Mouse (Mus musculus): ENCODE measurements at regions not wholly inside any gene's neighbourhood (a gene's known extent, or its start where the extent isn't known, plus 50 kb on each side); places are given as distances from the start of the nearest gene placed in this dataset.

DNA sequence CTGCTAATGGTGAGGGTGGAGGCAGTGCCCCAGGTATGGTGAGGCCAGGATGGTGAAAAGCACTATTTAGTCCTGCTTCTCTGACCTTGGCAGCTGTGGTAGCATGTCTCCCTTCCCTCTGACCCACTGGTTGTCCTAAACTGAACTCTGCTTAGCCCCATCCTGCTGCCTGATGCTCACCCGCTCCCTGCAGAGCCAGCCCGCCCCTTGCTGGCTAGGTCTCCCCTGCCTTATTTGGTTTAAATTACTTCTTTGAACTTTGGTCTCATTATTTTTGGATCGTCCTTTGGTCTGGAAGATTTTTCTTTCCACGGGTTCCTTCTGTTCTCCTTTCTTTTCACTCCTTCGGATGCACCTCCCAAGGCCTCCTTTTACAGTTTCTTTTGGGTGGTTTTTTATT lies 525.7 kb upstream of the Tnp1 start:
- H3K27ac ChIP-seq: no peak overlapping the region
- H3K4me1 ChIP-seq: no peaks in the 10 kb centered on the region
- H3K27me3 ChIP-seq (replicated peaks): no peaks in the 10 kb centered on the region
- 53% methylated on average over 5 of the region's 5 CpGs for WGBS
- no peak overlapping the region for H3K9ac ChIP-seq
- no peak overlapping the region for H3K4me3 ChIP-seq
- H3K4me2 ChIP-seq: no peak overlapping the region
- ATAC-seq (replicated peaks): no peak
- no peaks in the 10 kb centered on the region for H3K36me3 ChIP-seq (replicated peaks)
- H3K9me3 ChIP-seq: no peaks in the 10 kb centered on the region

DNA sequence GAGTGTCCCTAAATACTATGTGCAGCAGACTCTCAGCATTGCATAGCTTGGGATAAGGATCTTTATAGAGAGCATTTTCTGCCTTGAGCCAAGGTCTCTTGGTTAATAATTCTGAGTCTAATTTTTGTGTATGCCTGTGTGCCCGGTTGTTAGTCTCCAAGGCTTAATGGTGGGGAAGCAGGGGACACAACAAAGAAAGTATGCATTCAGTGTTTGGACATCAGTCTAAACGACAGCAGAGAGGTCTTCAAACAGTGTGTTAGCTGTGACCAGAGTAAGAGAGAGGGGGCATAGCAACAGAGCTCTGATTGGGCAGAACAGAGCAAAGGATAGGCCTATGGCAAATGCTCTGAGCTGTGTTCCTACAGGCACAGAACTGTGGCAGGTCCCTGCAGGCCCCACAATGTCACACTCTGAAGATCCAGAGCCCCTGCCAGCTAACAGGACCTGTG lies 522.7 kb upstream of the Tnp1 start:
- peak; percentile 96 for ATAC-seq (replicated peaks)
- WGBS: 28% methylated on average over 2 of the region's 2 CpGs
- no peak overlapping the region for H3K4me3 ChIP-seq
- H3K9me3 ChIP-seq: no peaks in the 10 kb centered on the region
- no peaks in the 10 kb centered on the region for H3K27me3 ChIP-seq (replicated peaks)
- H3K9ac ChIP-seq: no peak overlapping the region
- no peaks in the 10 kb centered on the region for H3K36me3 ChIP-seq (replicated peaks)
- no peak overlapping the region for H3K4me2 ChIP-seq
- H3K27ac ChIP-seq: no peak overlapping the region; the same call in 1 of the 2 replicates
- H3K4me1 ChIP-seq: no peaks in the 10 kb centered on the region

DNA sequence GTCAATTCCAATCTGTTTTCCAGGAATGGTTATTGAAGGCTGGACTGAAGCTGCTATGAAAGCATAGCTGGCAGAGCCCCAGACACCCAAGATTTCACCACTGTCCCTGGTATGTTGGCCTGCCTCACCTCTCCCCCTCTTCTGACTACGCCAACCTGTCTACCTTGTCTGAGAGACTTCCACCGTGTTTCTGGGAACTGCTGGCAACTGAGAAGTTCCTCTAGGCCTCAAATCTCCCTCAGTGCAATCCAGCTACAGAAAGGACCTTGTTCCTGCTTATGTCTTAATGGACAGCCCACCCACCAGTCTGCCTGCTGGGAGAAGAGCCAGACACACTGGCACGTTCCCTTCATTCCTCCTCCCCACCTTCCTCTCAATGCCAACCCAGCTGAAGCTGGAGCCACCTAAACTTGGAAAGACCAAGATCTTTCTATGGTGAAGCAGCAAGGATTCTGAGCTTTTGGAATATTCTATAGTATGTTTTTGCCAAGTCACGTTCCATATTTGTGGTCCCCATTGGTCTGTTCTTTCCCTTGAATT lies 520.1 kb upstream of the Tnp1 start:
- Histone ChIP-seq H3K4me2 (no peak overlapping the region), H3K4me3 (no peak overlapping the region), H3K9me3 (no peaks in the 10 kb centered on the region), H3K27me3 (replicated peaks) (no peaks in the 10 kb centered on the region), H3K27ac (no peak overlapping the region), H3K9ac (no peak overlapping the region), H3K4me1 (no peaks in the 10 kb centered on the region), H3K36me3 (replicated peaks) (no peaks in the 10 kb centered on the region)
- 83% methylated on average over 4 of the region's 4 CpGs for WGBS
- no peak for ATAC-seq (replicated peaks)

DNA sequence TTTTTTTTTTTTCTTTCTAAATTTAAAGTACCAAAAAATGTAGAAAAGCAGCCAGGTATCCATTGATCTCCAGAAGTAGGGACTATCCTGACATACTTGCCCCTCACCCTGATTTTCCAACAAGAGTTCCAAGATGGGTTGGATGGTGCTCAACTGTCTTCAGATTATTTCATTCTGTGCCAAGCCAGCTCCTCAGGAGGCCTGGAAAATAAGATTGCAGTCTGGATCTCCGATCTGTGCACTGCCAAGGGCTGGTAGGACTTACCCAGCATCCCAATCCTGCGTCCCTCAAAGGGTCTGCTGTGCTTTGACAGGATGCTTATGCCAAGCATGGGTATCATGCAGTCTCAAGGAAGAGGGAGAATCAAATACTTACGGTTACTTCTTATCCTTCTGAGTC lies 517.8 kb upstream of the Tnp1 start:
- 86% methylated on average over 3 of the region's 3 CpGs for WGBS
- no peaks in the 10 kb centered on the region for H3K36me3 ChIP-seq (replicated peaks)

DNA sequence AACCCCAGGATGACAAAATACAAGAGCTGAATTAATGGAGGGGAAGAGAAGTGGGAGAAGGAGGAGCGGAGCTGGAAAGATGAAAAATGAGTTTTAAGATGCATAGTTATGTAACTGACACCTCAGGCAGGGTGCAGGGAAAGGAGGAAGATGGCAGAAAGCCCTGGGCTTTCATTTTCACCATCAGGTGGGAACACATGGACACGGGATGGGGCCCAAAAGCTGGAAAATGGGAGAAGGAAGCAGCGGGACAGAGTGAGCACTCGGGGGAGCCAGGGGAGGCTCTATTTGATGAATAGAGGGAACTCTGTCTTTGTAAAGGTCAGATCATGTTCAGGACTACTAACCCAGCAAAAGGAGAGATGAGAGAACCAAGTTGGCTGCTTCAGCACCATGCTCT lies 516.6 kb upstream of the Tnp1 start:
- no peaks in the 10 kb centered on the region for H3K4me1 ChIP-seq
- no peak overlapping the region for H3K4me3 ChIP-seq
- H3K9me3 ChIP-seq: no peaks in the 10 kb centered on the region
- WGBS: 88% methylated on average over 4 of the region's 4 CpGs
- H3K27ac ChIP-seq: no peak overlapping the region
- no peaks in the 10 kb centered on the region for H3K36me3 ChIP-seq (replicated peaks)
- no peak overlapping the region for H3K9ac ChIP-seq
- ATAC-seq (replicated peaks): no peak
- H3K27me3 ChIP-seq (replicated peaks): no peaks in the 10 kb centered on the region
- H3K4me2 ChIP-seq: no peak overlapping the region

More for the DNA sequence above, 517.8 kb upstream of the Tnp1 start:
- no peak for ATAC-seq (replicated peaks)
- Histone ChIP-seq H3K4me1 (no peaks in the 10 kb centered on the region), H3K9me3 (no peaks in the 10 kb centered on the region), H3K9ac (no peak overlapping the region), H3K27me3 (replicated peaks) (no peaks in the 10 kb centered on the region), H3K4me3 (no peak overlapping the region), H3K4me2 (no peak overlapping the region), H3K27ac (no peak overlapping the region)

DNA sequence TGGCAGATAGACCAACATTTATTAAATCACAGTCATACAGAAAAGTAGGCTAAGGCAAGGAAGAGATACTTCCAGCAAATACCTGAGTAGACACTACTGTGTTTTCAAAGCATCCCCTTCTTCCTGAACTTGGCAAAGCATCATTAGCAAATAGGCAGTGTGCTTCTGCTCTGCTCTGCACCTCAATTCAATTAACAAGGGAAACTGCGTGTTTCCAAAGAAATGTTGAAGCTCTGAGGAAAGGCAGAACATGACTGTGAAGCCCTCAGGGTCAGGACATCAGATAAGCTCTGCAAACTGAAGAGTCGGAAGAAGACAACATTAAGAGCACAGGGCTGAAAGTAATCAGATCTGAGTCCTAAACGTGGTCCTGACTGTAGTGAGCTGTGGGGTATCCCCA lies 516.1 kb upstream of the Tnp1 start:
- Histone ChIP-seq H3K9ac (no peak overlapping the region), H3K4me1 (no peaks in the 10 kb centered on the region), H3K4me3 (no peak overlapping the region), H3K9me3 (no peaks in the 10 kb centered on the region), H3K36me3 (replicated peaks) (no peaks in the 10 kb centered on the region), H3K4me2 (no peak overlapping the region), H3K27ac (no peak overlapping the region), H3K27me3 (replicated peaks) (no peaks in the 10 kb centered on the region)
- no peak for ATAC-seq (replicated peaks)
- 77% methylated on average over 3 of the region's 3 CpGs for WGBS

DNA sequence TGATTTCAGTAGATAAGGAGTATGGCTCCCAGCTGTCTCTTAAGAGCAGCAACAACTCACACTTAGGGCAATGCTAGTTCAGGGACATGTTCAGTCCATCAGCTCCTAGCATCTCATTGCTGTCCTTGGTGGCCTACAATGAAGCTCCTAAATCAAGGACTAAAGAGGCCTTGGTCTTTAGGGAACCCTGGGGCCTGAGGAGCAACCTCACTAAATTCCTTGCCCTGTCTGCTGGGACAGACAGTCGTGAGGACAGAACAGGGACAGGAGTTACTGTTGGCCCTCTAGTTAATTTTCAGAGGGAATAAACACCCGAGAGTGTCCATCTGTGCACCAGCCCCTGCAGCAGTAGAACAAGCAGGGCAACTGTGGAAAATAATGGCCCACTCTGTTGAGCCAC lies 514.6 kb upstream of the Tnp1 start:
- ATAC-seq (replicated peaks): no peak
- WGBS: 48% methylated on average over 2 of the region's 2 CpGs
- H3K27ac ChIP-seq: no peak overlapping the region

DNA sequence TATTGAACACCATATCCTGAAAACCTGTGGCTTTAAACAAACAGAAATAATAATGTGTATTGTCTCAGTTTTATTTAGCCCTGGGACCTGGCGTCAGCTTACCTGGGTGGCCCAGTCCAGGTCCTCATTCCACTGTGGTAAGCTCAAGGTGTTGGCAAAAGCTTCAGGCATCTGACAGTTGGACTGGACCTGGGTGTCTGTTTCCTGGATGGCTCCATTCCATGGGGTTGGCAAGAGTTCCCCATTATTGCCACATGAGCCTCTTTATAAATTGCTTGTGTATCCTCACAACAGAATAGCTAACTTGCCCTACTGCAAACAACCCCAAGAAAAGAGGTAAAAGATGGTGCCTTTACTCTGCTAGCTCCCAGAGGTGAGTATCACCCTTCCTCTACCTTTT lies 512.9 kb upstream of the Tnp1 start:
- no peak for ATAC-seq (replicated peaks)
- Histone ChIP-seq H3K27ac (no peak overlapping the region), H3K27me3 (replicated peaks) (no peaks in the 10 kb centered on the region), H3K4me3 (no peak overlapping the region), H3K9ac (no peak overlapping the region), H3K4me1 (no peaks in the 10 kb centered on the region), H3K36me3 (replicated peaks) (no peaks in the 10 kb centered on the region), H3K9me3 (no peaks in the 10 kb centered on the region), H3K4me2 (no peak overlapping the region)
- 95% methylated on average over 1 of the region's 1 CpGs for WGBS

More for the DNA sequence above, 514.6 kb upstream of the Tnp1 start:
- Histone ChIP-seq H3K4me1 (no peaks in the 10 kb centered on the region), H3K9ac (no peak overlapping the region), H3K36me3 (replicated peaks) (no peaks in the 10 kb centered on the region), H3K27me3 (replicated peaks) (no peaks in the 10 kb centered on the region), H3K9me3 (no peaks in the 10 kb centered on the region), H3K4me2 (no peak overlapping the region), H3K4me3 (no peak overlapping the region)

DNA sequence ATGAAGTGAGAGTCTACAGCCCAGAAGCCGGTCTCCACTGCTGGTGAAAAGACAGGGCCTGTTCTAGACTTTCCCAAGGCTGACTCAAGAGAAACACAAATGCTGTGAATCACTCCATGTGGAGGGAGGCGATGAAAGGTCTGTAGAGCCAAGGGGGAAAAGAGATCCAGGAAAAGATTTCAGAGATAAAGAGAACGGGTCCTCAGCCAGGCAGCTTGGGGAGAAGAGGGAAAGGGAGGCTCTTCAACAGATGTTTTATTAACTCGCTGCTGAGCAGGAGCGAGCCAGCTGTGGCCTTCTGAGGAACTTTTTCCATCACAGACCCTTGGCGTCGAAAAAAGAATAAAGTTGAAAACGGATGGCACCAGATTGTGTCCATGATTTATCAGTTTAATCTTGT lies 500.7 kb upstream of the Tnp1 start:
- H3K27me3 ChIP-seq (replicated peaks): no peaks in the 10 kb centered on the region
- ATAC-seq (replicated peaks): no peak
- no peaks in the 10 kb centered on the region for H3K9me3 ChIP-seq
- 87% methylated on average over 8 of the region's 8 CpGs for WGBS
- H3K27ac ChIP-seq: no peak overlapping the region
- no peak overlapping the region for H3K4me2 ChIP-seq
- H3K4me3 ChIP-seq: no peak overlapping the region
- no peaks in the 10 kb centered on the region for H3K36me3 ChIP-seq (replicated peaks)
- no peaks in the 10 kb centered on the region for H3K4me1 ChIP-seq
- H3K9ac ChIP-seq: no peak overlapping the region

DNA sequence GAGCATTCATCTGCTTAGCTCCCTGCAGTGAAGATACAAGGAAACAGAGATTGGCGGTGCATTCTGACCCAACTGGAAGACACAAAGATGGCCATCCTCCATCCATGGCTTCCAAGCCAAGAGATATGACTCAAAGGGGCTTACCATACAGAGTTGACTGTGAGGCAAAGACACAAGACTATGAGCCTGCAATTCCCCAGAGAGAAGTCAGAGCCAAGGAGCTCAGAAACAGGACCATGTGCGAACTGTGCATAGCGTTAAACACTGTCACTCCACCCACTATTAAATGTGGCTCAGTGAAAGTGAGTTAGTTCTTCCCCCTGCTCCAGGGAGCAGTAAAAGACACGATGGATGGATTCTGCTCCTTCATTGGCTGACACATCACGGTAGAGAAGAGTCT lies 500.1 kb upstream of the Tnp1 start:
- ATAC-seq (replicated peaks): no peak

DNA sequence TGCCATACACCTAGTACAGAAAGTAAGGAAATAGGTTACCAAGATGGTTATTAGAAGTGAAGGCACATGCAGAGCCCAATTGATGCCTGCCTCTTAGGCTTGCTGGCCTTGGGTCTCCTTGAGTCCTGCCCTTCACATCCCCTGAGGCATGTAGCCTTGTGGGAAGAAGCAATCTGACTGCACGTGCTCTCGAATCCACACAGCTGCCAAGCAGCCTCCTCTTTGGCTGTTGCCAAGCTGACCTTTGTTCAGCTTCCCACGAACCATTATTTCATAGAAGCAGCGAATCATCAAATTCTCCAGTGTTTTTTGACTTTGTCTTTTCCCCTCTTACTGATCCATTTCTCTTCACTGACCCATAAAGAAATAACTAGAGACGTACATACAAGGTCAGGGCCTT lies 498.1 kb upstream of the Tnp1 start:
- no peaks in the 10 kb centered on the region for H3K36me3 ChIP-seq (replicated peaks)
- WGBS: 57% methylated on average over 5 of the region's 5 CpGs
- H3K27me3 ChIP-seq (replicated peaks): no peaks in the 10 kb centered on the region
- H3K9me3 ChIP-seq: no peaks in the 10 kb centered on the region
- no peak overlapping the region for H3K9ac ChIP-seq
- ATAC-seq (replicated peaks): no peak
- H3K4me1 ChIP-seq: no peaks in the 10 kb centered on the region
- H3K4me2 ChIP-seq: no peak overlapping the region
- no peak overlapping the region for H3K27ac ChIP-seq
- H3K4me3 ChIP-seq: no peak overlapping the region

More for the DNA sequence above, 500.1 kb upstream of the Tnp1 start:
- Histone ChIP-seq H3K4me1 (no peaks in the 10 kb centered on the region), H3K4me2 (no peak overlapping the region), H3K27ac (no peak overlapping the region), H3K9ac (no peak overlapping the region), H3K4me3 (no peak overlapping the region), H3K9me3 (no peaks in the 10 kb centered on the region), H3K27me3 (replicated peaks) (no peaks in the 10 kb centered on the region), H3K36me3 (replicated peaks) (no peaks in the 10 kb centered on the region)
- 92% methylated on average over 5 of the region's 5 CpGs for WGBS

DNA sequence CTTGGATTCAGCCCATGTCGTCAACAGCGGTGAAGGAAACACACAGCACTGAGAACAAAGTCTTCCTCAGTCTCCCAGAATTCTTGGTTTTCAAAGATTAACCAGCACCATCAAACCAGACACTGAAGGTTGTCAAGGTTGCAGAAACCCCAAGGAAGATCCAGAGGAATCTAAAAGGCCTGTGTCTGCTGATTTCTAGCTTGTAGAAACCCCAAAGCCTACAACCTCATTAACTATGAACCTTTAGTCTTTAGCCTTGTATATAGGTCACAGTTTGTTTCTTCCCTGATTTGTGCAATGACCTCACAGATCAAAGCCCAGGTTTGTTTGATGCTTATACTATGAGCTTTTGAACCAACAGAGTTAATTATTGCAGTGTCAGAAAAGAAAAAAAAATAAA lies 497.1 kb upstream of the Tnp1 start:
- H3K4me1 ChIP-seq: no peaks in the 10 kb centered on the region
- no peak overlapping the region for H3K4me3 ChIP-seq
- no peak overlapping the region for H3K9ac ChIP-seq
- no peak overlapping the region for H3K27ac ChIP-seq
- no peaks in the 10 kb centered on the region for H3K9me3 ChIP-seq
- H3K36me3 ChIP-seq (replicated peaks): no peaks in the 10 kb centered on the region
- 97% methylated on average over 2 of the region's 2 CpGs for WGBS
- no peaks in the 10 kb centered on the region for H3K27me3 ChIP-seq (replicated peaks)
- no peak overlapping the region for H3K4me2 ChIP-seq
- ATAC-seq (replicated peaks): no peak

DNA sequence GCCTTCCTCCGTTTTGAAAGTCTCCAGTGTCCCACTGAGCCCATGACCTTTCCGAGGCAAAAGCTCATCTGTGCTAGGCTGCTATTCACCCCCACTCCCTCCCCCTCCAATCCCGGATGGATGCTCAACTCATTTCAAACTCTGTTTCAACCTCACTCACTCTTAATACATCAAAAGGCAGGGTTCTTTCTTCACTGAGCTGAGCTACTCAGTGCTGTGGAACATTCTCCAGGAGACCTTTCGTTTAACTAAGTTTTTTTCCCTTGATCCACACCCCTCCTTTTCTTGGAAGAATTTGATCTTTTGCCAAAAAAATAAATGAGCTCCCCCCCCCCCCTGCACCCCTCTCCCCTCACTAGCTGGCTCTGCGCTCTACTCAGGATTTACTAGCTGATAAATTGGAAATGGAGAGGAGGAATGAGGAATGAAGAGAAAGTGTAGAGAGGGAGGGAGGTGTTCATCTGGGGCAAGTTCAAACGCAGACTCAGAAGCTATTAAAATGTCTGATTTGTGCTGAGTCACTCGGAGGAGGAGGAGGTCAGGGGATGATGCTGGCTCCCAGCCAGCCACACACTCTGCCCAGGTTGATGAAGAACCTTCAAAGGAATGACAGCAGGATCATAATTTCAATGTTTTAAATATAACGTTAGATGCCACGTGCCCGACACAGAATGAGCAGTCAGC lies 491.5 kb upstream of the Tnp1 start:
- WGBS: 60% methylated on average over 10 of the region's 10 CpGs
- Histone ChIP-seq H3K27me3 (replicated peaks) (no peaks in the 10 kb centered on the region), H3K27ac (no peak overlapping the region), H3K9ac (no peak overlapping the region), H3K4me2 (no peak overlapping the region), H3K9me3 (no peaks in the 10 kb centered on the region), H3K4me1 (no peaks in the 10 kb centered on the region), H3K36me3 (replicated peaks) (no peaks in the 10 kb centered on the region), H3K4me3 (no peak overlapping the region)
- ATAC-seq (replicated peaks): no peak
